Mouse (Mus musculus) embryo, embryonic 9.5 days (tissue): ENCODE results near the gene Hist1h1d.

Experiments used
- DNase-seq: peaks from one replicate; pipeline ENCODE4 v3.0.0-alpha.2; 2017; ENCODE audit errors: extremely low spot score

Hist1h1d gene

GRCm38 (mm10) chr13:23573034-23573897 is 20.2 kb downstream of the Hist1h1d start:
- peak; percentile 50 for DNase-seq

DNA sequence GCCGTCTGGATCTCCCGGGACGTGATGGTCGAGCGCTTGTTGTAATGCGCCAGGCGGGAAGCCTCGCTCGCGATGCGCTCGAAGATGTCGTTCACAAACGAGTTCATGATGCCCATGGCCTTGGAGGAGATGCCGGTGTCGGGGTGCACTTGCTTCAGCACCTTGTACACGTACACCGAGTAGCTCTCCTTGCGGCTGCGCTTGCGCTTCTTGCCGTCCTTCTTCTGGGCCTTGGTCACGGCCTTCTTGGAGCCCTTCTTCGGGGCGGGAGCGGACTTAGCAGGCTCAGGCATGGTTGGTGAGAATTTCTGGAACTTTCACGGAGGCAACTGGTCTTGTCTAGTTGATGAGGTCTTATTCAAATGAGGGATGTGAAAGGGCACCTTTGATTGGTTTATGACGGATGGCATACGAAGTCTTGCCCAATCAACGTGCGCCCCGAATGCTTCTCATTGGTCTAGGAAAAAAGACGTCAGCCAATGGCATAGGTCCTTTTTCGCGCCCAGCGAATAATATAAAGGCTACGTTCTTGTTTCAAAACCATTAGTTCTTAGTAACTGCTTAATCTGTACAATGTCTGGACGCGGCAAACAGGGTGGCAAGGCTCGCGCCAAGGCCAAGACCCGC is 20.9 kb downstream of the Hist1h1d start, which contains the start of the genes Hist1h2bf and Hist1h2ad:
Gene Hist1h2bf (minus strand): TSS at position 299 of the 627 bp plus-strand sequence.
Gene Hist1h2ad (plus strand): TSS at position 484 of the 627 bp plus-strand sequence.
- DNase-seq: peak; percentile 94

GRCm38 (mm10) chr13:23574546-23575170 is 21.6 kb downstream of the Hist1h1d start:
- DNase-seq: peak; percentile 58

DNA sequence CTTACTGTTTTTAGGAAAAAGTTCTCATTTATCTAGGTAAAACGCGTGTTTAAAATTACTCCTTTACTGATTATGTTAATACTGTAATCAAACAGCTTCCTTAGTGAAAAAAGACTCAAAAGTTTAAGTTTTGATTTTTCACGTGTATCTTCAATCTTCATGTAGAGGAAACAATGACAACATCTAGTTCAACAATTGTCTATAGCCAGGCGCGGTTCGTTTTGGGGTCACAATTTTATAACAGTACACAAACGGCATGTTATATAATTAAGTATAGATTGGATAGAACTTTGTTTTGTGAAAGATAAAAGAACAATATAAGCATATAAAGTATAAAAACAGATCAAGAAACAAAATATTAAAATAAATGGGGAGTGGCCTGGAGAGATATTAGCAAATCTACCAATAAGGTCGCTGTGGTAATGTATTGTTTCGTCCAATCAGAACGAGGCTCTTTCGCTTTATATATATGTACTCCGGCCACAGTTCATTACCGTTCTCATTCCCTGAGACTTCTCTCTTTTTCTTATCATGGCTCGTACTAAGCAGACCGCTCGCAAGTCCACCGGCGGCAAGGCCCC is 22.3 kb downstream of the Hist1h1d start, which contains the start of gene Hist1h3d:
Gene Hist1h3d (plus strand): TSS at position 493 of the 581 bp plus-strand sequence.
- peak; percentile 86 for DNase-seq

GRCm38 (mm10) chr13:23575864-23576313 is 22.8 kb downstream of the Hist1h1d start:
- DNase-seq: peak; percentile 62

GRCm38 (mm10) chr13:23576351-23576881 is 23.4 kb downstream of the Hist1h1d start:
- DNase-seq: peak; percentile 77

DNA sequence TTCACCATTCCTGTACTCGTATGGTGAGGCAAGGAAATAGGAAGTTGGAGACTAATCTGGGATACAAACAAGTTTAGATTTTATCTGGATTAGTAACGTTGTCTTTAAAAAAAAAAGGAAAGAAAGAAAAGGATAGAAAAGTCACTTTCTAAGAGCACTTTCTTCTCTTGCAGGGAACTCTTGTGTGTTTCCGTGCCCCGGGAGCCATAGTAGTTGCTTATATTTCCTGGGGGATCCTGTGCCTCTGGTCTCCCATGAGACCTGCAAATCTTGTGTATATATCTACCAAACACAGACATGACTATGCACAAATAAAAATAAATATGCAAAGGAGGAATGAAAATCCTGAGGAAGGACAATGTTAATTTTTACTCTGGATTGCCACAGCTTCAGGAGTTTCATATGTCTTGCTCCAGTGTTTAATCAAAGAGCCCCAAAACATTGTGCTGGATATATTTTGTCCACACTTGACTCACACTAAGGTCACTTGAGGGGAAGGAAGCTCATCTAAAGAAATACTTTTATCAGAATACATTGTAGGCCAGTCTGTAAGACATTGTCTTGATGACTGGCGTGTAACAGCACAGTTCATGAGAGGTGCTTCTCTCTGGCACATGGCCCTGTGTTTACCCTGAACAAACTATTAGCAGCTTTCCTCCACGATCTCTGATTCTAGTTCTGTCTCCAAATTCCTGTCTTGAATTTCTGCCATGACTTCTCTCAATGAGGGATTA is 24.0 kb downstream of the Hist1h1d start:
- peak; percentile 57 for DNase-seq

DNA sequence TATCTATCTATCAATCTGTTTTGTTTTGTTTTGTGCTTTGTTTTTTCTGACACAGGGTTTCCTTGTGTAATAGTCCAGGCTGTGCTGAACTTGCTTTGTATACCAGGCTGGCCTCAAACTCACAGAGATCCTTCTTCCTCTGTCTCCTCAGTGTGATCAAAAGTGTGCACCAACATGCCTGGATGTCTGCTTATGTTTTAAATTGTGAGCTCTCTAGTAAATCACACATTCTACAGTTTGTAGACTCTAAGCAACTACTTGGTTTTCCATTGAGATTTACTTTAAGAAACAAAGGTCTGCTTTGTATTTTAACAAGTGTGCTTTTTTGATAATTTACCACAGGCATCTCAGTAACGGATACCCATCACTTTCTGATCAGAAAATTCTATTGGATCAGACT is 24.8 kb downstream of the Hist1h1d start:
- DNase-seq: no peak

GRCm38 (mm10) chr13:23581408-23582218 is 28.6 kb downstream of the Hist1h1d start, which contains the start of gene Hist1h4d:
TSS of gene Hist1h4d (plus strand) at chr13:23581598.
- peak; percentile 100 for DNase-seq

DNA sequence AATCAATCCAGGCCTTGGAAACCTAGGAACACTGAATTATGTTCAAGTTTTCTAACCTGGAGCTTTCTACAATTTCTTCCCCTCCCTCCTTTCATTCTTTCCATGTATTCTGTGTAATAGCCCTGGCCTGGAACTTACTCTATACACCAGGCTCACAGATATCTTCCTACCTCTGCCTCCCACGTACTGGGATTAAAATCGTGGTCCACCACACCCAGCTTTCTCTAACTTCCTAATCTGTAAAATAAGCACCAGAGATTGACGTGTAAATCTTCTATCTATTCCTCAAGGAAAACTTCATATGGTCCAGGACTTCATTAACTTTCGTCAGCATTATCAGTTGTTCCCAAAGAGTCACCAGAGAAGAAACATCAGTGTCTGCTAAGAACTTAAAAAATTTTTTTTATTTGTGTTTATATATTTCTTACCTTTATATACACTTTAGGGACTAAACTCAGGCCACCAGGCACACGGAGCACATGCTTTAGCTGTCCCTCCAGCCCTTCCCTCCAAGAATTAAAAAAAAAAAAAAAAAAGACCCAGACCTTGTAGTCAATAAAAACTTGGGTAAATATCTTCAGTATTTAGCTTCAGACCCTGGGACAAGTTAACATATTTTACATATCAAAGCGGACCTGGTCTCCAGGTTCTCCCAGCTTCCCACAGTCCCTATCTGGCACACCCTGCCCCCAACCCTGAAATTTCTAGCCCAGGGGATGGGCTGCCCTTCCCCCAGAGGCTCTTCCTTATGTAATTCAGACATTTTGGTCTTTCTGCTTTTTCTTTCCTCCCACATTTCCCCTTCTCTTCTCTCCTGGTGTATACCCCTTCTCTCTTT is 29.4 kb downstream of the Hist1h1d start:
- DNase-seq: peak; percentile 70

DNA sequence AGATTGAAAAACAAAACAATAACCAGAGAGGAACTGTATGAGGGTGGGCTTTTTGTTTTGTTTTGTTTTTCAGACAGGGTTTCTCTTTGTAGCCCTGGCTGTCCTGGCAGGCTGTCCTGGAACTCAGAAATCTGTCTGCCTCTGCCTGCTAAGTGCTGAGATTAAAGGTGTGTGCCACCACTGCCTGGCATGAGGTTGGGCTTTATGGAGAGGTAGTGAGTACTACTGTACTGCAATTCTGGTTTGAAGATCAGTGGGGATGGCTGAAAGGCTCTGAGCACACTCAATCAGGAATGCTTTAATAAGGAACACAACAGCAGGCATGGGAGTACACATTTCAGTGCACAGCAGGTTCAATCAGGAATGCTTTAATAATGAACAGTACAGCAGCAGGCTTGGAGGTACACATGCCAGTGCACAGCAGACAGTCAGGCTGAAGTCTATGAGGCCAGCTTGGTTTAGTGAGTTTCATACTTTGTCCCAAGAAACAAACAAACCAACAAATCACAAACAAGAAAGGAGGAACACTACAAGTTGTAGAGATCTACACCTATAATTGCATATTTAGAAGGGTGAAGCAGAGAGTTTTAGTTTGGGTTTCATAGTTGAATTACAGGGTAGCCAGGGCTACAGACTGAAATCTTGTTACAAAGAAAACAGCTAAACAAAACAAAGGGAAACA is 30.5 kb downstream of the Hist1h1d start:
- peak; percentile 33 for DNase-seq

DNA sequence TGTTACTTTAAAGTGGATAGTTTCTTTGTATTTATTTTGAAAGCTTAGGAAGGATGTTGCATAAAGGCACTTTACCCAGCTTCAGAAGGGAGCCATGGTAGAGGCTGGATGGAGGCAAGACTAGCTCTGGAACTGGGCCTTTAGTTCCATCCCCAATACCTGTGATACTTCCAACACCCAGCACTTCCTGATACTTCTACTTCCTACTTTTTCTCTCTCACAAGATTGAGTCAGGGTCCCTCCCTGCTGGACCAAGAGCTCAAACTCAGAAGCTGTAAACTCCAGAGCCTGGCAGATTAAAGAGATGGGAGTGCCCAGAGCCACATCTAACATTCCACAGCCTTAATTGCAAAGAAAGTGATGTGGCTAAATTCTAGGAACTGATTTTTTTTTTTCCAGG is 31.3 kb downstream of the Hist1h1d start:
- DNase-seq: peak; percentile 51

GRCm38 (mm10) chr13:23585029-23585441 is 32.0 kb downstream of the Hist1h1d start:
- peak; percentile 83 for DNase-seq

GRCm38 (mm10) chr13:23585442-23586098 is 32.5 kb downstream of the Hist1h1d start:
- DNase-seq: peak; percentile 91

DNA sequence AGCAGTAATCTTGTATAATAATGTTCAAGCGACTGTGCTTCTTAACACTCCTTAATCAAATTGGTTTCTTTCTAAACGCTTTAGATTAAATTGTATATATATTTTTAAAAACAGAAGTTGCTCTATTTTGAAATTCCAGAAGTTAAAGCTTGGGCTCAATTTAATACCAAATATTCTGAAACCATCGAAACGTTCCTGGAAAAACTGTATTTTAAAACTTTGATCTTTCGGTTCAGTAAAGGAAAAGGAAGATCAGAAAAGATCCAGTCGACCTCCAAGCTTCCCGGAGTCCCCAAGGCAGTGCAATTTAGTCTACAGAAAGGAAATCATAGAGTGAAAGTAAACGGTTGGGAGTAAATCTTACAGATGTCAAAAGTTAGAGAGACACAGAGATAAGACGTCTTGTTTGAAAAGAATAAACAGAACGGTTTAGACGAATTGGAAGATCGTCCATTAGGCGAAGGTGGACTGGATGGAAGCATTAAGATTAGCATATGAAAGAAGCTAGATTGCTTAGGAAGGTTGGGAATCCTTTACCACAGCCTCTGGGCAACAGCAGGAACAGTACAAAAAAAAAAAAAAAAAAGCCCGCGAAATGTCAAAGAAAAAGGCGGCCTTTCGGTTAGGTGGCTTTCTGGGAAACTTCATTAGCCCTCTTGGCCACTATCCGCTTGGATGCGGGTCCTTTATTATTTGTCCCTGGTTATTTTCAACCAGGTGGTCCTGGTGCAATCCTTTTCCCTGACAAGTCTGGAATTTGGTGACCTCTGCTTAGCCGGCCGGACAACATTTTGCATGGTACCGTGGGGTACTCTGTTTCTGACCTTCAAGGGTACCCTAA is 33.3 kb downstream of the Hist1h1d start:
- DNase-seq: peak; percentile 63

DNA sequence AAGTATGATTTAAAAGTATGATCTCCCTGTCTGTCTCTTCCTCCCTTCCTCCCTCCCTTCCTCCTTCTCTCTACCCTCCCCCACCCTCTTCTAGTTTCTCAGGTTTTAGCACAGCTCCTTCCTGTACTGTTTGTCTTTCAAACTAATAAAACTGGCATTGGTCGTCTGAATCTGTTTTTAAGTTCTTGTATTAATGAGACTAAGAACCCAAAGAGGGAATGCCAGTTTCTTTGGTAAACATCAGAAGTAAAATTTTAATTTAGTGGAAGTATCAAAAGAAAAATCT is 33.8 kb downstream of the Hist1h1d start:
- no peak for DNase-seq

DNA sequence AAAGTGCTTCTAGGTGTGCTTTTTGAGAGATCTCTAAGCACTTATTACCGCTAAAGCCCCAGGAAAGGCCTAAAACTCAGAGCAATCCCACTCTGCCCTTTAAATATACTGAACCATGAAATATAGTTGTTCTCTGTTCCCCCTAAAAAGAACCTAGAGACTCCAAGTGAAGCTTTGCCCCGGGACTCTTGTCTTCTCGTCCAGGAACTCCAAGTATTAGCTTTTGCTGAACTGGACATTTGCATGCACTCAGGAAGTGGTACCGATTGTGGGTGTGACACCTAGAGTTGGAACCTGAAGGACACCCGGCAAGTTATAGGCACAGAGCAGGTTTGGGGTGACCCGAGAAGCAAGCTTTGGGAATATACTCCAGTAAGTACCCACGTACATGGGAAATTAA is 38.1 kb downstream of the Hist1h1d start:
- no peak for DNase-seq
